9 mouse cellular contexts compared by ENCODE assay signal in the genomic region with DNA sequence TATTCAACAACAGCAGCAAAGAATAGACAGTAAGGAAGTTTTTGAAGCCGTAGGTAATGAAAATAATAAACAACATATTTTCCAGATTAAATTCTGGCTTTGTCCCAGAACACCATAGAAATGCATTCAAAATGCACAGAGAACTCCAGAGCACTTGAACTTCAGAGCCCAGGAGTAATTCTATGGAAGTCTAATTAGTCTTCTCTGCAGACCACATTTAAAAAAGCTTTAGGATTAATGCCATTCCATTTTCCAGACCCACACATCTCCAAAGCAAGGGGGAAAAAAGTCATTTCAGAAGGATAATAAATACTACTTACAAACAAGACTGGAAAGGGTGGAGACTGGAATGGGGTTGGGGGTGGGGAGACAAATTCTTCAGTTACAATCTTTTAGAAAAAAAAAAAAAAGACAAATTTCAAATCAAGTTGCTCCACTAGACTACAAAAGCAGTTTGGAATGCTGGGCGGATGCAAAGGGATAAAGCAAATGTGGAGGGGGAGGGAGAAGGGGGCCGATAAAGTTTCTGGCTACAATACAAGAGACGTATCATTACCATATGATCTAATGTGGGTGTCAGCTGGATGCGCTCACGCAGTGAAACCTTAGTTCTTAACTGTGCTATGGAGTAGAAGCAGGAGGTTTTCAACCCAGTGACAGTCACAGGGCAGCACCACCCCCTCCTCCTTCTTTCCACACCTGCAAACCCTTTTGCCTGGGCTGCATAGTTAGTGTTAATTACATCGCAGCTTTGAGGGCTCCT. TPM values are rescaled to one million over a fixed set of nuclear protein-coding genes. Genes with fewer than 3 reads are reported as not detected.
A peak's percentile ranks its signal among the peaks of the same experiment; 100 is the strongest.
DNase-seq lines count a peak whose midpoint lies in the region; ATAC-seq and TF ChIP-seq lines count a peak whose summit lies in the region.
"Had no signal": no experiment of that assay in that cellular context is flagged by ENCODE, and none has a peak within 500 bp of the region (broad histone marks: within the 10 kb centered on the region; RNA-seq: fewer than 3 reads in every experiment).

A gene (plus strand): TSS at position 606 of the 763 bp plus-strand sequence.

- H3K27ac ChIP-seq in cerebellum, adult 2 months (ENCODE audit: insufficient read depth, low read length) = no peak within 1 kb of the TSS
- peak within 1 kb of the TSS; percentile 84 for H3K27ac ChIP-seq in kidney, embryonic 14.5 days (ENCODE audit: low read depth, low read length)
- peak within 1 kb of the TSS; percentile 58; the same call in 1 of the 2 replicates for H3K27ac ChIP-seq in liver, embryonic 11.5 days (ENCODE audit: low read depth, low read length)

- TF ChIP-seq POLR2A in cerebellum, adult 2 months (IDR thresholded peaks at IDR 0.05; ENCODE audit: borderline replicate concordance, insufficient read depth, low read length) = no peak

- TF ChIP-seq CTCF in cerebellum, adult 2 months (IDR thresholded peaks at IDR 0.05; ENCODE audit: borderline replicate concordance, insufficient read depth, low read depth, low read length) = no peak

- DNase-seq in cerebellum, adult 2 months = no peak
- DNase-seq in cerebellum, postnatal 25 days = no peak
- peak; percentile 32 for DNase-seq in embryo, embryonic 9.5 days (ENCODE audit: extremely low spot score)
- DNase-seq in heart, adult 8-10 months (ENCODE audit: low spot score) = peak; percentile 58
- no peak for DNase-seq in liver, embryonic 11.5 days (ENCODE audit: low spot score)
- peak; percentile 15 for DNase-seq in retina, postnatal 1 day

- H3K4me1 ChIP-seq in cerebellum, adult 2 months (ENCODE audit: control insufficient read depth, insufficient read depth, low read length) = no peaks in the 10 kb centered on the region
- H3K4me1 ChIP-seq in kidney, embryonic 14.5 days (ENCODE audit: control insufficient read depth, insufficient read depth, low read length) = 0 out of 2 replicates have a peak, but pooled peaks cover 16% of the 10 kb centered on the region
- H3K4me1 ChIP-seq in liver, embryonic 11.5 days (replicated peaks; ENCODE audit: control insufficient read depth, insufficient read depth, low read length) = no peaks in the 10 kb centered on the region

- peak within 1 kb of the TSS; percentile 48; the same call in 1 of the 2 replicates for H3K9ac ChIP-seq in kidney, embryonic 14.5 days (ENCODE audit: low read depth, low read length)
- H3K9ac ChIP-seq in liver, embryonic 11.5 days (ENCODE audit: low read depth, low read length) = no peak within 1 kb of the TSS

- whole genome bisulfite sequencing in cerebellum, adult 2 months = 18% methylated on average over 7 of the region's 7 CpGs
- WGBS in kidney, embryonic 14.5 days = 7% methylated on average over 7 of the region's 7 CpGs
- 24% methylated on average over 7 of the region's 7 CpGs for WGBS in liver, embryonic 11.5 days

- H3K4me3 ChIP-seq in cerebellum, adult 2 months (replicated peaks; ENCODE audit: insufficient read depth, low read depth, low read length) = no peak within 1 kb of the TSS
- peak within 1 kb of the TSS; percentile 29 for H3K4me3 ChIP-seq in kidney, embryonic 14.5 days (ENCODE audit: low read length)
- H3K4me3 ChIP-seq in liver, embryonic 11.5 days (ENCODE audit: low read depth, low read length) = no peak within 1 kb of the TSS

- no peaks in the 10 kb centered on the region for H3K36me3 ChIP-seq in kidney, embryonic 14.5 days (ENCODE audit: control insufficient read depth, insufficient read depth, low read length)
- H3K36me3 ChIP-seq in liver, embryonic 11.5 days (ENCODE audit: control insufficient read depth, insufficient read depth, low read length) = no peaks in the 10 kb centered on the region

- H3K4me2 ChIP-seq in kidney, embryonic 14.5 days (replicated peaks; ENCODE audit: low read depth, low read length) = peak within 1 kb of the TSS; percentile 39
- H3K4me2 ChIP-seq in liver, embryonic 11.5 days = peak within 1 kb of the TSS; percentile 22

- no peaks in the 10 kb centered on the region for H3K9me3 ChIP-seq in kidney, embryonic 14.5 days (ENCODE audit: control insufficient read depth, low read length)
- no peaks in the 10 kb centered on the region for H3K9me3 ChIP-seq in liver, embryonic 11.5 days (ENCODE audit: control insufficient read depth, low read length)

- peak; percentile 92 for ATAC-seq in kidney, embryonic 14.5 days (ENCODE audit: low FRiP score, low TSS enrichment)
- 0 out of 2 replicates have a peak, but pooled peaks have one; percentile 20 for ATAC-seq in liver, embryonic 11.5 days (replicated peaks; ENCODE audit: low FRiP score)
- ATAC-seq in activated CD4-positive, CD25-positive, alpha-beta regulatory T cell, adult 4 months = no peak

- no peaks in the 10 kb centered on the region for H3K27me3 ChIP-seq in cerebellum, adult 2 months (ENCODE audit: control insufficient read depth, insufficient read depth, low read length)
- H3K27me3 ChIP-seq in kidney, embryonic 14.5 days (ENCODE audit: control insufficient read depth, insufficient read depth, low read length) = no peaks in the 10 kb centered on the region
- no peaks in the 10 kb centered on the region for H3K27me3 ChIP-seq in liver, embryonic 11.5 days (replicated peaks; ENCODE audit: control insufficient read depth, insufficient read depth, low read length)

RNA-seq across cellular contexts. Expression of the gene that starts here (rescaled TPM):
- 20.2 and 25.4 TPM in 2 replicates for polyA plus RNA-seq in cerebellum, adult 2 months (2012; rRNA removed)
- total RNA-seq in heart, adult 8-10 months (2022) = 100 to 1,000 TPM; 297 to 374 (median 343) TPM
- polyA plus RNA-seq in kidney, embryonic 14.5 days (2014; fragmentation: Nextera tagmentation; extraction: Ambion mirVana) = 113 and 120 TPM in 2 replicates
- 36.0 and 39.5 TPM in 2 replicates for polyA plus RNA-seq in liver, embryonic 11.5 days (2014; fragmentation: Nextera tagmentation; extraction: Ambion mirVana)
- polyA plus RNA-seq in activated CD4-positive, CD25-positive, alpha-beta regulatory T cell, adult 4 months (2017; shearing (Covaris generic)) = not detected
- total RNA-seq: common myeloid progenitor, adult 5-6 weeks had no signal

Comparison
In these comparisons a context has a peak if more than half of its experiments do, and no peak if none do; other contexts are left out.
1. RNA of the gene that starts here (polyA plus RNA-seq): 113 to 120 TPM in kidney, embryonic 14.5 days, 36.0 to 39.5 TPM in liver, embryonic 11.5 days and 20.2 to 25.4 TPM in cerebellum, adult 2 months; not detected in activated CD4-positive, CD25-positive, alpha-beta regulatory T cell, adult 4 months; every median in the first group is over 10 times any median in the second.
2. DNase-seq: peak in embryo, embryonic 9.5 days (single experiment), heart, adult 8-10 months (single experiment) and retina, postnatal 1 day (single experiment); none in cerebellum, adult 2 months (0 of 2), cerebellum, postnatal 25 days (0 of 2) and liver, embryonic 11.5 days (single experiment).